Mouse (Mus musculus): ENCODE measurements at regions not wholly inside any gene's neighbourhood (a gene's known extent, or its start where the extent isn't known, plus 50 kb on each side); places are given as distances from the start of the nearest gene placed in this dataset.
A peak's percentile ranks its signal among the peaks of the same experiment; 100 is the strongest.

GRCm38 (mm10) chr6:117375989-117376388 is 207.7 kb downstream of the Cxcl12 start:
- Histone ChIP-seq H3K27ac (no peak overlapping the region), H3K9me3 (no peaks in the 10 kb centered on the region), H3K36me3 (no peaks in the 10 kb centered on the region), H3K4me3 (no peak overlapping the region), H3K27me3 (ENCODE audit: insufficient read depth, poor library complexity, severe bottlenecking) (no peaks in the 10 kb centered on the region), H3K4me1 (peaks cover 8% of the 10 kb centered on the region)
- DNase-seq (ENCODE audit: low spot score) = no peak
- 88% methylated on average over 5 of the region's 5 CpGs for WGBS

- WGBS = 53% methylated on average over 4 of the region's 4 CpGs
- Histone ChIP-seq H3K4me1 (peaks cover 8% of the 10 kb centered on the region), H3K27ac (no peak overlapping the region), H3K36me3 (no peaks in the 10 kb centered on the region), H3K27me3 (ENCODE audit: insufficient read depth, poor library complexity, severe bottlenecking) (no peaks in the 10 kb centered on the region), H3K4me3 (no peak overlapping the region), H3K9me3 (no peaks in the 10 kb centered on the region)
- DNase-seq (ENCODE audit: low spot score) = no peak
These were observed 211.6 kb downstream of the Cxcl12 start for GRCm38 (mm10) chr6:117379904-117380303.

GRCm38 (mm10) chr6:117390233-117390848 is 222.0 kb downstream of the Cxcl12 start:
- peak overlapping the region; percentile 42 for H3K27ac ChIP-seq
- H3K9me3 ChIP-seq = no peaks in the 10 kb centered on the region
- peaks cover 18% of the 10 kb centered on the region for H3K4me1 ChIP-seq
- DNase-seq (ENCODE audit: low spot score) = no peak
- H3K36me3 ChIP-seq = no peaks in the 10 kb centered on the region
- H3K27me3 ChIP-seq (ENCODE audit: insufficient read depth, poor library complexity, severe bottlenecking) = no peaks in the 10 kb centered on the region; the same call in 1 of the 2 replicates
- 33% methylated on average over 7 of the region's 7 CpGs for WGBS
- H3K4me3 ChIP-seq = no peak overlapping the region

- no peak for DNase-seq (ENCODE audit: low spot score)
- no peaks in the 10 kb centered on the region for H3K9me3 ChIP-seq
- H3K27me3 ChIP-seq (ENCODE audit: insufficient read depth, poor library complexity, severe bottlenecking) = no peaks in the 10 kb centered on the region; the same call in 1 of the 2 replicates
- no peak overlapping the region for H3K4me3 ChIP-seq
- H3K27ac ChIP-seq = no peak overlapping the region
- peaks cover 18% of the 10 kb centered on the region for H3K4me1 ChIP-seq
- H3K36me3 ChIP-seq = no peaks in the 10 kb centered on the region
These were observed 225.1 kb downstream of the Cxcl12 start for GRCm38 (mm10) chr6:117393480-117393879.

GRCm38 (mm10) chr6:117405589-117406311 is 237.4 kb downstream of the Cxcl12 start:
- Histone ChIP-seq H3K4me3 (no peak overlapping the region), H3K9me3 (no peaks in the 10 kb centered on the region), H3K27ac (no peak overlapping the region), H3K27me3 (ENCODE audit: insufficient read depth, poor library complexity, severe bottlenecking) (0 out of 2 replicates have a peak, but pooled peaks cover 4% of the 10 kb centered on the region), H3K4me1 (peaks cover 9% of the 10 kb centered on the region; the same call in 1 of the 2 replicates), H3K36me3 (no peaks in the 10 kb centered on the region)
- peak; percentile 30 for DNase-seq (ENCODE audit: low spot score)
- 70% methylated on average over 11 of the region's 11 CpGs for WGBS

- Histone ChIP-seq H3K36me3 (no peaks in the 10 kb centered on the region), H3K4me1 (peaks cover 9% of the 10 kb centered on the region; the same call in 1 of the 2 replicates), H3K9me3 (no peaks in the 10 kb centered on the region), H3K27ac (no peak overlapping the region), H3K4me3 (no peak overlapping the region), H3K27me3 (ENCODE audit: insufficient read depth, poor library complexity, severe bottlenecking) (0 out of 2 replicates have a peak, but pooled peaks cover 4% of the 10 kb centered on the region)
- DNase-seq (ENCODE audit: low spot score) = no peak
- 95% methylated on average over 4 of the region's 4 CpGs for WGBS
These were observed 237.9 kb downstream of the Cxcl12 start for GRCm38 (mm10) chr6:117406312-117406595.

- peak; percentile 19 for DNase-seq (ENCODE audit: low spot score)
- no peak overlapping the region for H3K4me3 ChIP-seq
- no peaks in the 10 kb centered on the region for H3K36me3 ChIP-seq
- peaks cover 9% of the 10 kb centered on the region; the same call in 1 of the 2 replicates for H3K4me1 ChIP-seq
- H3K27me3 ChIP-seq (ENCODE audit: insufficient read depth, poor library complexity, severe bottlenecking) = 0 out of 2 replicates have a peak, but pooled peaks cover 4% of the 10 kb centered on the region
- WGBS = 78% methylated on average over 9 of the region's 9 CpGs
- H3K27ac ChIP-seq = no peak overlapping the region
- H3K9me3 ChIP-seq = no peaks in the 10 kb centered on the region
These were observed 238.4 kb downstream of the Cxcl12 start for GRCm38 (mm10) chr6:117406757-117407156.

- WGBS = 84% methylated on average over 15 of the region's 15 CpGs
- H3K36me3 ChIP-seq = no peaks in the 10 kb centered on the region
- no peaks in the 10 kb centered on the region for H3K9me3 ChIP-seq
- H3K27ac ChIP-seq = no peak overlapping the region
- DNase-seq (ENCODE audit: low spot score) = peak; percentile 38
- H3K27me3 ChIP-seq (ENCODE audit: insufficient read depth, poor library complexity, severe bottlenecking) = 0 out of 2 replicates have a peak, but pooled peaks cover 4% of the 10 kb centered on the region
- peaks cover 9% of the 10 kb centered on the region; the same call in 1 of the 2 replicates for H3K4me1 ChIP-seq
- no peak overlapping the region for H3K4me3 ChIP-seq
These were observed 239.0 kb downstream of the Cxcl12 start for GRCm38 (mm10) chr6:117407206-117407858.

GRCm38 (mm10) chr6:117407953-117408352 is 239.6 kb downstream of the Cxcl12 start:
- no peak overlapping the region for H3K27ac ChIP-seq
- DNase-seq (ENCODE audit: low spot score) = peak; percentile 33
- H3K27me3 ChIP-seq (ENCODE audit: insufficient read depth, poor library complexity, severe bottlenecking) = 0 out of 2 replicates have a peak, but pooled peaks cover 4% of the 10 kb centered on the region
- 87% methylated on average over 5 of the region's 5 CpGs for WGBS
- H3K4me3 ChIP-seq = no peak overlapping the region
- H3K4me1 ChIP-seq = peaks cover 9% of the 10 kb centered on the region; the same call in 1 of the 2 replicates
- no peaks in the 10 kb centered on the region for H3K9me3 ChIP-seq
- H3K36me3 ChIP-seq = no peaks in the 10 kb centered on the region

GRCm38 (mm10) chr6:117408971-117409783 is 240.8 kb downstream of the Cxcl12 start:
- Histone ChIP-seq H3K36me3 (no peaks in the 10 kb centered on the region), H3K4me1 (peaks cover 9% of the 10 kb centered on the region; the same call in 1 of the 2 replicates), H3K27ac (no peak overlapping the region; the same call in 1 of the 2 replicates), H3K4me3 (no peak overlapping the region), H3K27me3 (ENCODE audit: insufficient read depth, poor library complexity, severe bottlenecking) (0 out of 2 replicates have a peak, but pooled peaks cover 4% of the 10 kb centered on the region), H3K9me3 (no peaks in the 10 kb centered on the region)
- 60% methylated on average over 11 of the region's 11 CpGs for WGBS
- DNase-seq (ENCODE audit: low spot score) = peak; percentile 64

GRCm38 (mm10) chr6:117414926-117415325 is 246.6 kb downstream of the Cxcl12 start:
- no peak overlapping the region for H3K27ac ChIP-seq
- peak; percentile 31 for DNase-seq (ENCODE audit: low spot score)
- H3K4me3 ChIP-seq = no peak overlapping the region
- peaks cover 10% of the 10 kb centered on the region; the same call in 1 of the 2 replicates for H3K4me1 ChIP-seq
- 78% methylated on average over 5 of the region's 5 CpGs for WGBS
- no peaks in the 10 kb centered on the region for H3K36me3 ChIP-seq
- no peaks in the 10 kb centered on the region for H3K27me3 ChIP-seq (ENCODE audit: insufficient read depth, poor library complexity, severe bottlenecking)
- H3K9me3 ChIP-seq = no peaks in the 10 kb centered on the region

GRCm38 (mm10) chr6:117415901-117416300 is 247.6 kb downstream of the Cxcl12 start:
- Histone ChIP-seq H3K27ac (no peak overlapping the region), H3K36me3 (no peaks in the 10 kb centered on the region), H3K4me3 (no peak overlapping the region), H3K27me3 (ENCODE audit: insufficient read depth, poor library complexity, severe bottlenecking) (no peaks in the 10 kb centered on the region), H3K9me3 (no peaks in the 10 kb centered on the region), H3K4me1 (peaks cover 10% of the 10 kb centered on the region; the same call in 1 of the 2 replicates)
- DNase-seq (ENCODE audit: low spot score) = no peak
- WGBS = 60% methylated on average over 6 of the region's 6 CpGs

All from heart, embryonic 10.5 days (tissue).